In the genomic region with DNA sequence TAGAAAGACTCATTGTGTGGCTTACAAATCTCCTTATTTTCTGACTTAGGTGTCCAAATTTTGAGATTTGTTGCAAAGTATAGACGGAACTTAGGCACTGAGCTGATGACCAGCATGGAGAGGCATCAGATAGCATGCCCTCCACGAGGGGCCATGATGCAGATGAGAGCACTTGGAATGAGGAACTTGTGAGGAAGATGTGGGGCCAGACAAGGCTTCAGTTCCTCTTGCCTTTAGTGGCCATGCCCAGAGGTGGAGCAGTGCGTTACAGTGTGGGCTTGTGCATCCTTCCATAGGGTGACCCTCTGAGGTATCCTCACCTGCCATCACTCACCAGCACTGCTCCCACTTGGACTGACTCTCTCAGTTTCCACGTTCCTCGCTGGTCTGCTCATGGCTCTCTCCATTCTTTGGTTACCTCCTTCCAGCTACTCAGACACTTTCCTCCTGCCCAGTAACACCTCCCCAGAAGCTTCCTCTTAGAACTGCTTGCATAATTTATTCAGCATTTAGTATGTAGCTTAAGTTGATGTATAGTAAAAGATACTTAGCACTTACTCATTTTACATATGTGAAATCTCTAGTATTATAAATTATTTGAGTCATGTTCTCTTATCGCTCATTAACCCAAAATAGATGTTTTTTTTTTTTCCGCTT, we compare ENCODE assay signal across 20 mouse cellular contexts. TPM values are rescaled to one million over a fixed set of nuclear protein-coding genes. Genes with fewer than 3 reads are reported as not detected.
DNase-seq lines count a peak whose midpoint lies in the region; ATAC-seq lines count a peak whose summit lies in the region.
"Had no signal": no experiment of that assay in that cellular context is flagged by ENCODE, and none has a peak within 500 bp of the region (broad histone marks: within the 10 kb centered on the region; RNA-seq: fewer than 3 reads in every experiment).

No protein-coding gene starts in this region.

- H3K9me3 ChIP-seq in liver, embryonic 12.5 days (replicated peaks), result no peaks in the 10 kb centered on the region
- no peaks in the 10 kb centered on the region for H3K9me3 ChIP-seq in forebrain, embryonic 15.5 days
- H3K9me3 ChIP-seq in hindbrain, embryonic 13.5 days, result no peaks in the 10 kb centered on the region
- H3K9me3 ChIP-seq: embryonic facial prominence, embryonic 13.5 days; forebrain, embryonic 10.5 days; heart, embryonic 15.5 days; hindbrain, embryonic 15.5 days; liver, embryonic 13.5 days; midbrain, embryonic 12.5 days had no signal

- ATAC-seq in liver, embryonic 12.5 days, result no peak
- ATAC-seq in common myeloid progenitor, adult 5-6 weeks (replicated peaks; ENCODE audit: low read depth, poor library complexity, severe bottlenecking), result peak; percentile 97
- ATAC-seq in neutrophil, adult 5-6 weeks (ENCODE audit: extremely low read depth, insufficient number of reproducible peaks, low FRiP score, poor library complexity, severe bottlenecking), result peak; percentile 94
- no peak for ATAC-seq in forebrain, embryonic 15.5 days (replicated peaks)
- ATAC-seq in hindbrain, embryonic 13.5 days (ENCODE audit: low FRiP score), result no peak
- ATAC-seq: lung, postnatal 0 days had no signal

- 50% methylated on average over 7 of the region's 7 CpGs for WGBS in liver, embryonic 12.5 days (ENCODE audit: insufficient replicate concordance)
- WGBS in forebrain, embryonic 15.5 days, result 84% methylated on average over 7 of the region's 7 CpGs
- 83% methylated on average over 7 of the region's 7 CpGs for WGBS in hindbrain, embryonic 13.5 days

- H3K4me1 ChIP-seq in liver, embryonic 12.5 days, result no peaks in the 10 kb centered on the region
- H3K4me1 ChIP-seq in forebrain, embryonic 15.5 days, result no peaks in the 10 kb centered on the region
- H3K4me1 ChIP-seq in hindbrain, embryonic 13.5 days (replicated peaks), result peaks cover 16% of the 10 kb centered on the region; the same call in 1 of the 2 replicates
- H3K4me1 ChIP-seq: hindbrain, embryonic 15.5 days; liver, embryonic 13.5 days had no signal

- peak; percentile 7 for DNase-seq in liver
- no peak for DNase-seq in left cerebral cortex, postnatal 14 days (ENCODE audit: low spot score in 2 of 2)
- DNase-seq: cerebellum, adult 18-20 months; kidney, adult 2 months; kidney, postnatal 25 days; liver, embryonic 13.5 days; right cerebral cortex, postnatal 25 days; thymus, postnatal 25 days had no signal

- no peak overlapping the region for H3K9ac ChIP-seq in liver, embryonic 12.5 days
- H3K9ac ChIP-seq in forebrain, embryonic 15.5 days (replicated peaks), result no peak overlapping the region
- H3K9ac ChIP-seq in hindbrain, embryonic 13.5 days, result no peak overlapping the region
- H3K9ac ChIP-seq: embryonic facial prominence, embryonic 13.5 days; heart, embryonic 15.5 days; hindbrain, embryonic 15.5 days; liver, embryonic 13.5 days; midbrain, embryonic 12.5 days had no signal

- H3K4me3 ChIP-seq in liver, embryonic 12.5 days, result no peak overlapping the region
- H3K4me3 ChIP-seq in forebrain, embryonic 15.5 days, result no peak overlapping the region
- H3K4me3 ChIP-seq in hindbrain, embryonic 13.5 days, result no peak overlapping the region
- H3K4me3 ChIP-seq: embryonic facial prominence, embryonic 13.5 days; forebrain, embryonic 10.5 days; heart, embryonic 15.5 days; hindbrain, embryonic 15.5 days; liver, embryonic 13.5 days; midbrain, embryonic 12.5 days had no signal

- intact Hi-C loops in left cerebral cortex, postnatal 14 days (cut with DNase I), result no loop called here

- H3K27me3 ChIP-seq in liver, embryonic 12.5 days (replicated peaks), result no peaks in the 10 kb centered on the region
- no peaks in the 10 kb centered on the region for H3K27me3 ChIP-seq in forebrain, embryonic 15.5 days
- H3K27me3 ChIP-seq in hindbrain, embryonic 13.5 days, result no peaks in the 10 kb centered on the region
- H3K27me3 ChIP-seq: embryonic facial prominence, embryonic 13.5 days; heart, embryonic 15.5 days; hindbrain, embryonic 15.5 days; liver, embryonic 13.5 days; midbrain, embryonic 12.5 days had no signal

- no peak overlapping the region for H3K4me2 ChIP-seq in liver, embryonic 12.5 days
- no peak overlapping the region for H3K4me2 ChIP-seq in forebrain, embryonic 15.5 days (replicated peaks)
- no peak overlapping the region for H3K4me2 ChIP-seq in hindbrain, embryonic 13.5 days
- H3K4me2 ChIP-seq: embryonic facial prominence, embryonic 13.5 days; heart, embryonic 15.5 days; hindbrain, embryonic 15.5 days; liver, embryonic 13.5 days; midbrain, embryonic 12.5 days had no signal

- H3K36me3 ChIP-seq in liver, embryonic 12.5 days, result 0 out of 2 replicates have a peak, but pooled peaks cover 12% of the 10 kb centered on the region
- no peaks in the 10 kb centered on the region; the same call in 1 of the 2 replicates for H3K36me3 ChIP-seq in forebrain, embryonic 15.5 days
- peaks cover 15% of the 10 kb centered on the region; the same call in 1 of the 2 replicates for H3K36me3 ChIP-seq in hindbrain, embryonic 13.5 days
- H3K36me3 ChIP-seq: heart, embryonic 15.5 days; hindbrain, embryonic 15.5 days; midbrain, embryonic 12.5 days had no signal

- H3K27ac ChIP-seq in liver, embryonic 12.5 days, result no peak overlapping the region
- no peak overlapping the region for H3K27ac ChIP-seq in forebrain, embryonic 15.5 days (replicated peaks)
- H3K27ac ChIP-seq in hindbrain, embryonic 13.5 days, result no peak overlapping the region
- H3K27ac ChIP-seq: embryonic facial prominence, embryonic 13.5 days; forebrain, embryonic 10.5 days; hindbrain, embryonic 15.5 days; liver, embryonic 13.5 days; midbrain, embryonic 12.5 days; stomach, postnatal 0 days had no signal

RNA-seq across cellular contexts. Expression of a gene that starts 18.3 kb away (rescaled TPM):
- 6.6 and 6.9 TPM in 2 replicates for polyA plus RNA-seq in liver, embryonic 12.5 days (2016; fragmentation: Nextera tagmentation; extraction: Ambion mirVana)
- total RNA-seq in common myeloid progenitor, adult 5-6 weeks (2017), result 15.8 and 21.5 TPM in 2 replicates
- 24.4 and 31.8 TPM in 2 replicates for total RNA-seq in neutrophil, adult 5-6 weeks (2017)
- polyA plus RNA-seq in forebrain, embryonic 15.5 days (2015; fragmentation: Nextera tagmentation; extraction: Ambion mirVana), result 40.5 and 43.6 TPM in 2 replicates
- 49.6 and 49.9 TPM in 2 replicates for polyA plus RNA-seq in hindbrain, embryonic 13.5 days (2015; fragmentation: Nextera tagmentation; extraction: Ambion mirVana)
- total RNA-seq in left cerebral cortex, postnatal 14 days (2021), result 10 to 100 TPM; 42.7 to 43.8 TPM

Comparison
In these comparisons a context has a peak if more than half of its experiments do, and no peak if none do; other contexts are left out.
1. ATAC-seq: peak in common myeloid progenitor, adult 5-6 weeks (single experiment) and neutrophil, adult 5-6 weeks (single experiment); none in liver, embryonic 12.5 days (single experiment), forebrain, embryonic 15.5 days (single experiment) and hindbrain, embryonic 13.5 days (single experiment).